Mouse (Mus musculus) heart, postnatal 0 days (tissue): ENCODE results near the gene Lsp1. TPM values are rescaled to one million over a fixed set of nuclear protein-coding genes. Genes with fewer than 3 reads are reported as not detected.

ENCODE experiments used
- ATAC-seq: fragments of 200-750 bp; cut with Nextera tagmentation; 2 replicates; pipeline ENCODE4 v1.8.0; 2017; ENCODE audit warnings: low read depth, moderate number of reproducible peaks, moderate library complexity; ENCODE audit not compliant: insufficient read depth
- DNase-seq: peaks from one replicate; pipeline ENCODE4 v3.0.0-alpha.2; 2016; ENCODE audit warnings: low spot score
- H3K27ac ChIP-seq: fragments of 300-500 bp; sonication (generic); 2 replicates; pipeline ENCODE4 v1.5.1; 2014; ENCODE audit warnings: low read depth, mild to moderate bottlenecking
- H3K27me3 ChIP-seq: fragments of 300-500 bp; sonication (generic); 2 replicates; pipeline ENCODE4 v1.6.1; 2014; ENCODE audit warnings: low read length, mixed read lengths; ENCODE audit not compliant: control insufficient read depth, insufficient read depth
- H3K36me3 ChIP-seq: fragments of 300-500 bp; sonication (generic); replicated peaks from 2 replicates; pipeline ENCODE4 v1.6.1; 2014; ENCODE audit warnings: low read length, mixed read lengths; ENCODE audit not compliant: control insufficient read depth, insufficient read depth
- H3K4me1 ChIP-seq: fragments of 300-500 bp; sonication (generic); 2 replicates; pipeline ENCODE4 v1.6.1; 2014; ENCODE audit warnings: antibody characterized with exemption; ENCODE audit not compliant: control insufficient read depth, insufficient read depth
- H3K4me2 ChIP-seq: fragments of 300-500 bp; sonication (generic); 2 replicates; pipeline ENCODE4 v1.6.1; 2014; ENCODE audit warnings: low read depth, mild to moderate bottlenecking, low read length, moderate library complexity
- H3K4me3 ChIP-seq: fragments of 300-500 bp; sonication (generic); 2 replicates; pipeline ENCODE4 v1.5.1; 2014; ENCODE audit warnings: low read depth, low read length
- H3K9ac ChIP-seq: fragments of 300-500 bp; sonication (generic); replicated peaks from 2 replicates; pipeline ENCODE4 v1.6.1; 2014; ENCODE audit warnings: low read depth, low read length, mixed read lengths
- H3K9me3 ChIP-seq: fragments of 300-500 bp; sonication (generic); replicated peaks from 2 replicates; pipeline ENCODE4 v1.6.1; 2016; ENCODE audit warnings: low read length; ENCODE audit not compliant: control insufficient read depth
- CTCF ChIP-seq: IDR thresholded peaks from 2 replicates; pipeline ENCODE4 v1.5.1; 2016; ENCODE audit warnings: antibody characterized with exemption, control low read depth, low read depth
- EP300 ChIP-seq: IDR thresholded peaks from 2 replicates; pipeline ENCODE4 v1.6.1; 2016; ENCODE audit warnings: antibody characterized with exemption, low read depth
- WGBS: fragments of 180-500 bp; shearing (Covaris S2); extraction: QIAGEN DNeasy Blood & Tissue Kit; methylation state at CpG from one replicate; pipeline ENCODE4 v1.1.7; 2014; 5-methylcytosine and 5-hydroxymethylcytosine counted together
- polyA plus RNA-seq: library from polyadenylated mRNA; unstranded; fragments of >200 nt; fragmentation: Nextera tagmentation; extraction: Ambion mirVana; gene quantifications from 2 replicates; pipeline ENCODE4 v1.2.1, GENCODE M21; 2015
- total RNA-seq: library from RNA; depleted of rRNA; stranded (reverse); fragments of >200 nt; gene quantifications from 2 replicates; pipeline ENCODE4 v1.2.3, GENCODE M21; 2014; ENCODE audit warnings: low replicate concordance

Gene Lsp1
- total and polyA plus RNA-seq, 2 experiments from 2014 or later = 53.1 to 84.4 TPM

- ATAC-seq (no peak), DNase-seq (no peak)
These were observed 19.3 kb downstream of the Lsp1 start for GRCm38 (mm10) chr7:142479886-142480285.

GRCm38 (mm10) chr7:142480661-142481060 is 20.1 kb downstream of the Lsp1 start:
- 92% methylated on average over 3 of the region's 3 CpGs for WGBS
- H3K4me2 ChIP-seq = peak overlapping the region; percentile 60; the same call in 1 of the 2 replicates
- H3K9ac ChIP-seq = 0 out of 2 replicates have a peak overlapping the region, but pooled peaks have one; percentile 70
- no peak for DNase-seq
- no peaks in the 10 kb centered on the region for H3K9me3 ChIP-seq
- H3K27me3 ChIP-seq = no peaks in the 10 kb centered on the region
- peak overlapping the region; percentile 96 for H3K27ac ChIP-seq
- no peak for ATAC-seq
- no peak for TF ChIP-seq CTCF
- TF ChIP-seq EP300 = no peak
- H3K36me3 ChIP-seq = no peaks in the 10 kb centered on the region
- H3K4me1 ChIP-seq = peaks cover 49% of the 10 kb centered on the region
- H3K4me3 ChIP-seq = no peak overlapping the region

More at GRCm38 (mm10) chr7:142479886-142480285, 19.3 kb downstream of the Lsp1 start:
- Histone ChIP-seq H3K27ac (peak overlapping the region; percentile 96), H3K9ac (no peak overlapping the region), H3K36me3 (no peaks in the 10 kb centered on the region), H3K9me3 (no peaks in the 10 kb centered on the region), H3K4me1 (peaks cover 51% of the 10 kb centered on the region), H3K4me2 (no peak overlapping the region), H3K4me3 (no peak overlapping the region), H3K27me3 (no peaks in the 10 kb centered on the region)
- no peak for TF ChIP-seq CTCF
- TF ChIP-seq EP300 = no peak
- 93% methylated on average over 3 of the region's 3 CpGs for WGBS

- DNase-seq (peak; percentile 82), ATAC-seq (peak; percentile 28)
- peak overlapping the region; percentile 5; the same call in 1 of the 2 replicates for H3K4me3 ChIP-seq
- peak overlapping the region; percentile 70 for H3K9ac ChIP-seq
- peaks cover 44% of the 10 kb centered on the region for H3K4me1 ChIP-seq
- H3K36me3 ChIP-seq = 0 out of 2 replicates have a peak, but pooled peaks cover 3% of the 10 kb centered on the region
- peak overlapping the region; percentile 60 for H3K4me2 ChIP-seq
- TF ChIP-seq CTCF = peak; percentile 73
- no peak for TF ChIP-seq EP300
- H3K27me3 ChIP-seq = no peaks in the 10 kb centered on the region
- peak overlapping the region; percentile 96 for H3K27ac ChIP-seq
- H3K9me3 ChIP-seq = no peaks in the 10 kb centered on the region
- WGBS = 25% methylated on average over 5 of the region's 5 CpGs
These were observed 20.6 kb downstream of the Lsp1 start for GRCm38 (mm10) chr7:142481186-142481567.

- Histone ChIP-seq H3K4me3 (peak overlapping the region; percentile 5; the same call in 1 of the 2 replicates), H3K27ac (peak overlapping the region; percentile 96), H3K9ac (peak overlapping the region; percentile 70), H3K4me2 (peak overlapping the region; percentile 60), H3K4me1 (peaks cover 44% of the 10 kb centered on the region), H3K36me3 (peaks cover 8% of the 10 kb centered on the region; the same call in 1 of the 2 replicates), H3K27me3 (no peaks in the 10 kb centered on the region), H3K9me3 (no peaks in the 10 kb centered on the region)
- WGBS = 7% methylated on average over 22 of the region's 22 CpGs
- peak; percentile 62 for ATAC-seq
- 0 out of 2 replicates have a peak, but pooled peaks have one; percentile 36 for TF ChIP-seq EP300
- TF ChIP-seq CTCF = no peak
- peak; percentile 69 for DNase-seq
These were observed 21.1 kb downstream of the Lsp1 start for GRCm38 (mm10) chr7:142481568-142482255.

GRCm38 (mm10) chr7:142482256-142482609 is 21.6 kb downstream of the Lsp1 start:
- H3K4me2 ChIP-seq = peak overlapping the region; percentile 60; the same call in 1 of the 2 replicates
- H3K36me3 ChIP-seq = peaks cover 10% of the 10 kb centered on the region; the same call in 1 of the 2 replicates
- TF ChIP-seq EP300 (no peak), CTCF (no peak)
- H3K9ac ChIP-seq = peak overlapping the region; percentile 70; the same call in 1 of the 2 replicates
- peak; percentile 51 for DNase-seq
- H3K4me1 ChIP-seq = peaks cover 50% of the 10 kb centered on the region
- no peak overlapping the region for H3K4me3 ChIP-seq
- H3K9me3 ChIP-seq = no peaks in the 10 kb centered on the region
- ATAC-seq = peak; percentile 22
- WGBS = 5% methylated on average over 6 of the region's 6 CpGs
- peak overlapping the region; percentile 96 for H3K27ac ChIP-seq
- H3K27me3 ChIP-seq = no peaks in the 10 kb centered on the region
